In the genomic region with DNA sequence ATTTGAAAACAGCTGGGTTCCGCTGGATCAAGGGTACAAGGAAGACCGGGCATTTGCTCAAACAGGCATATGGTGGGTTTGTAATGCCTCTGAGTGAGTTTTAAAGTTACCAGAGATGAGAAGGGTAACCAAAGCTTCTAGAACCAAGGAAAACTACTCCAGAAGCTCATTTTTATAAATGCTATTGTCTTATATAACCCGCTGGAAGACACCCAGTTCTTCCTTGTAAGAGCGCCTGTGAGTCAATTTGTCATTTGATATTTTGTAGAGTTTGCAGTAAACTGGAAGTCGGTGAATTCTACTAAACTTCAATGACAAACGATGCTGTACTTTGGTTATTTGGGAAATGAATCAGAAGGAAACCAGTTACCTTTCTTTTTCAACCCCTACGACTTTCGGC, we compare ENCODE assay signal across 28 mouse cellular contexts.
"Had no signal": no experiment of that assay in that cellular context is flagged by ENCODE, and none has a peak within 500 bp of the region (broad histone marks: within the 10 kb centered on the region; RNA-seq: fewer than 3 reads in every experiment).

No protein-coding gene starts in this region.

- H3K27ac ChIP-seq: embryonic facial prominence, embryonic 10.5 days; embryonic facial prominence, embryonic 12.5 days; embryonic facial prominence, embryonic 13.5 days; embryonic facial prominence, embryonic 15.5 days; forebrain, embryonic 10.5 days; forebrain, embryonic 12.5 days; forebrain, embryonic 13.5 days; forebrain, embryonic 15.5 days; gastrocnemius, adult 2 months; heart, adult 2 months had no signal

- DNase-seq: cerebellum, adult 2 months; cerebellum, adult 8-10 months; cerebellum, adult 9-10 months; cerebellum, adult 9-11 months; cerebellum, postnatal 10 days; cerebellum, postnatal 14 days; cerebellum, postnatal 25 days; cerebellum, postnatal 36 days; embryo, embryonic 11 days; forebrain, postnatal 0 days; gastrocnemius, adult 2 months; gastrocnemius, postnatal 10 days; gastrocnemius, postnatal 14 days; gastrocnemius, postnatal 25 days; gastrocnemius, postnatal 36 days; heart, adult 18-20 months; heart, adult 2 months had no signal

- H3K4me3 ChIP-seq: embryonic facial prominence, embryonic 10.5 days; embryonic facial prominence, embryonic 12.5 days; embryonic facial prominence, embryonic 13.5 days; embryonic facial prominence, embryonic 15.5 days; erythroblast, embryonic 14.5 days; forebrain, embryonic 10.5 days; forebrain, embryonic 12.5 days; forebrain, embryonic 13.5 days; forebrain, embryonic 15.5 days; gastrocnemius, adult 2 months; heart, adult 2 months had no signal

- ATAC-seq: forebrain, embryonic 13.5 days; forebrain, embryonic 14.5 days; forebrain, embryonic 15.5 days; forebrain, embryonic 16.5 days; forebrain, postnatal 0 days had no signal
